Mouse (Mus musculus): Measurements from ENCODE around the gene Sbpl.

DNA sequence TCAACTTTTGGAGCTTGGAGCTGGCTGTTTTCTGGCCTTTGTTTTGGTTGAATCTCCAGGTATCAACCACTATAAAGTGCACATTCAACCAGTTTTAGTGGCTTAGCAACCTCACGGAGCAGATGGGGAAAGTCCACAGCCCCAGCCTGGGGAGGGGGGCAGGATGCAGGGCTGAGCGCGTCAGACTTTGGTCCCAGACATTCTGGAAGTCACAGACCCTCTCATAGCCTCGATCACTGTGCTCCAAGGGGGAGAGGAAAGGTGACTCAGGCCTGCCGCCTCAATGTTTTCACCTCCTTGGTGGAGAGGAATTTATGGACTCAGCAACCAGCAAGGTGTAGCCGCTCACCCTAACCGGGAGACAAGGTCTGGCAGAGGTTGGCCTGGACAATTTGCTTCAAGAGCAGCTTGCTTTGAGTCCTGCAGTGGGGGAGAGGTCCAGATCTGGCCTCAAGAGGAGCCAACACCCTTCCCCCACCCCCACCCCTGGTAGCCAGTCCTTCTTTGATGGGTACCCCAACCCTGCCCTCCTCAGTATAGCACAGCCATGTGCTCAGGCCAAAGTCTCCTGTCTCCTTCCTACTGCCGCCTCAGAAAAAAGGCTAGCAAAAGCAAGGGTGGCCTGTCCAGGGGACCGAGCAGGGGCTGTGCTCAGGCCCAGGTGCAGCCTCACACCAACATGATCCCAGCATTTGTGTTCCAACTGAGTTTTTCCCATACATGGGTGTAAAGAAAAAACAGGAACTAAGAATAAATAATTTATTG lies 37.9 kb upstream of the Sbpl start:
- TF ChIP-seq CTCF (IDR thresholded peaks at IDR 0.05; ENCODE audit: extremely low read depth, insufficient read depth, insufficient read length, insufficient replicate concordance) (no peak), POLR2A (IDR thresholded peaks at IDR 0.05; ENCODE audit: low read depth, low read length) (no peak)

Measured in spleen, adult 2 months (tissue).